Mouse (Mus musculus): ENCODE data around the gene Csnk1g2. TPM values are rescaled to one million over a fixed set of nuclear protein-coding genes. Genes with fewer than 3 reads are reported as not detected.
A peak's percentile ranks its signal among the peaks of the same experiment; 100 is the strongest.

The Csnk1g2 gene
- polyA plus RNA-seq, 2 experiments, result 110 to 253 TPM

GRCm38 (mm10) chr10:80606737-80607350 lies 15.8 kb upstream of the Csnk1g2 start:
- ATAC-seq (ENCODE audit: low FRiP score, low read depth) (no peak), DNase-seq (ENCODE audit: low spot score) (no peak)
- H3K4me3 ChIP-seq (replicated peaks; ENCODE audit: low read length), result no peak overlapping the region
- no peak overlapping the region for H3K9ac ChIP-seq (ENCODE audit: low read depth, low read length, severe bottlenecking)
- H3K36me3 ChIP-seq (ENCODE audit: control insufficient read depth, insufficient read depth, low read length), result peaks cover 55% of the 10 kb centered on the region
- H3K9me3 ChIP-seq (ENCODE audit: control insufficient read depth, low read length), result no peaks in the 10 kb centered on the region
- peaks cover 11% of the 10 kb centered on the region for H3K4me1 ChIP-seq (ENCODE audit: control insufficient read depth, insufficient read depth, low read length)
- 96% methylated on average over 34 of the region's 34 CpGs for WGBS
- TF ChIP-seq POLR2A (IDR thresholded peaks at IDR 0.05; ENCODE audit: borderline replicate concordance, extremely low read depth, insufficient read depth, insufficient read length), result no peak
- no peaks in the 10 kb centered on the region for H3K27me3 ChIP-seq (ENCODE audit: control insufficient read depth, insufficient read depth, low read length)
- no peak overlapping the region for H3K27ac ChIP-seq (replicated peaks; ENCODE audit: low read depth, low read length)
- H3K4me2 ChIP-seq (replicated peaks; ENCODE audit: low read depth, low read length, severe bottlenecking), result no peak overlapping the region

GRCm38 (mm10) chr10:80608435-80608834 lies 14.2 kb upstream of the Csnk1g2 start:
- peaks cover 70% of the 10 kb centered on the region for H3K36me3 ChIP-seq (ENCODE audit: control insufficient read depth, insufficient read depth, low read length)
- H3K9ac ChIP-seq (ENCODE audit: low read depth, low read length, severe bottlenecking), result no peak overlapping the region

GRCm38 (mm10) chr10:80609269-80609924 lies 13.2 kb upstream of the Csnk1g2 start:
- no peaks in the 10 kb centered on the region for H3K4me1 ChIP-seq (ENCODE audit: control insufficient read depth, insufficient read depth, low read length)
- DNase-seq (ENCODE audit: low spot score) (no peak), ATAC-seq (ENCODE audit: low FRiP score, low read depth) (no peak)
- H3K9me3 ChIP-seq (ENCODE audit: control insufficient read depth, low read length), result no peaks in the 10 kb centered on the region
- no peak overlapping the region for H3K9ac ChIP-seq (ENCODE audit: low read depth, low read length, severe bottlenecking)
- H3K4me3 ChIP-seq (replicated peaks; ENCODE audit: low read length), result no peak overlapping the region
- no peak for TF ChIP-seq POLR2A (IDR thresholded peaks at IDR 0.05; ENCODE audit: borderline replicate concordance, extremely low read depth, insufficient read depth, insufficient read length)
- H3K4me2 ChIP-seq (replicated peaks; ENCODE audit: low read depth, low read length, severe bottlenecking), result no peak overlapping the region
- H3K36me3 ChIP-seq (ENCODE audit: control insufficient read depth, insufficient read depth, low read length), result peaks cover 78% of the 10 kb centered on the region
- WGBS, result 92% methylated on average over 10 of the region's 10 CpGs
- no peaks in the 10 kb centered on the region for H3K27me3 ChIP-seq (ENCODE audit: control insufficient read depth, insufficient read depth, low read length)
- H3K27ac ChIP-seq (replicated peaks; ENCODE audit: low read depth, low read length), result no peak overlapping the region

More at GRCm38 (mm10) chr10:80608435-80608834, 14.2 kb upstream of the Csnk1g2 start:
- no peak for ATAC-seq (ENCODE audit: low FRiP score, low read depth)
- no peak overlapping the region for H3K27ac ChIP-seq (replicated peaks; ENCODE audit: low read depth, low read length)
- H3K4me1 ChIP-seq (ENCODE audit: control insufficient read depth, insufficient read depth, low read length), result peaks cover 7% of the 10 kb centered on the region
- no peak for DNase-seq (ENCODE audit: low spot score)
- WGBS, result 79% methylated on average over 3 of the region's 3 CpGs
- TF ChIP-seq POLR2A (IDR thresholded peaks at IDR 0.05; ENCODE audit: borderline replicate concordance, extremely low read depth, insufficient read depth, insufficient read length), result no peak
- no peak overlapping the region for H3K4me3 ChIP-seq (replicated peaks; ENCODE audit: low read length)
- H3K9me3 ChIP-seq (ENCODE audit: control insufficient read depth, low read length), result no peaks in the 10 kb centered on the region
- H3K27me3 ChIP-seq (ENCODE audit: control insufficient read depth, insufficient read depth, low read length), result no peaks in the 10 kb centered on the region
- no peak overlapping the region for H3K4me2 ChIP-seq (replicated peaks; ENCODE audit: low read depth, low read length, severe bottlenecking)

GRCm38 (mm10) chr10:80610116-80610785 lies 12.4 kb upstream of the Csnk1g2 start:
- WGBS, result 93% methylated on average over 9 of the region's 9 CpGs
- ATAC-seq (ENCODE audit: low FRiP score, low read depth), result no peak

GRCm38 (mm10) chr10:80611024-80611423 lies 11.6 kb upstream of the Csnk1g2 start:
- TF ChIP-seq POLR2A (IDR thresholded peaks at IDR 0.05; ENCODE audit: borderline replicate concordance, extremely low read depth, insufficient read depth, insufficient read length), result no peak
- Histone ChIP-seq H3K4me1 (ENCODE audit: control insufficient read depth, insufficient read depth, low read length) (no peaks in the 10 kb centered on the region), H3K9ac (ENCODE audit: low read depth, low read length, severe bottlenecking) (no peak overlapping the region), H3K4me2 (replicated peaks; ENCODE audit: low read depth, low read length, severe bottlenecking) (no peak overlapping the region), H3K36me3 (ENCODE audit: control insufficient read depth, insufficient read depth, low read length) (peaks cover 92% of the 10 kb centered on the region), H3K4me3 (replicated peaks; ENCODE audit: low read length) (no peak overlapping the region), H3K27ac (replicated peaks; ENCODE audit: low read depth, low read length) (no peak overlapping the region), H3K27me3 (ENCODE audit: control insufficient read depth, insufficient read depth, low read length) (no peaks in the 10 kb centered on the region), H3K9me3 (ENCODE audit: control insufficient read depth, low read length) (no peaks in the 10 kb centered on the region)
- WGBS, result 65% methylated on average over 4 of the region's 4 CpGs
- DNase-seq (ENCODE audit: low spot score), result peak; percentile 23
- no peak for ATAC-seq (ENCODE audit: low FRiP score, low read depth)

More at GRCm38 (mm10) chr10:80610116-80610785, 12.4 kb upstream of the Csnk1g2 start:
- no peak overlapping the region for H3K4me3 ChIP-seq (replicated peaks; ENCODE audit: low read length)
- H3K9ac ChIP-seq (ENCODE audit: low read depth, low read length, severe bottlenecking), result no peak overlapping the region
- no peak overlapping the region for H3K27ac ChIP-seq (replicated peaks; ENCODE audit: low read depth, low read length)
- TF ChIP-seq POLR2A (IDR thresholded peaks at IDR 0.05; ENCODE audit: borderline replicate concordance, extremely low read depth, insufficient read depth, insufficient read length), result no peak
- peaks cover 87% of the 10 kb centered on the region for H3K36me3 ChIP-seq (ENCODE audit: control insufficient read depth, insufficient read depth, low read length)
- DNase-seq (ENCODE audit: low spot score), result no peak
- H3K4me1 ChIP-seq (ENCODE audit: control insufficient read depth, insufficient read depth, low read length), result no peaks in the 10 kb centered on the region
- no peaks in the 10 kb centered on the region for H3K27me3 ChIP-seq (ENCODE audit: control insufficient read depth, insufficient read depth, low read length)
- H3K4me2 ChIP-seq (replicated peaks; ENCODE audit: low read depth, low read length, severe bottlenecking), result no peak overlapping the region
- H3K9me3 ChIP-seq (ENCODE audit: control insufficient read depth, low read length), result no peaks in the 10 kb centered on the region
